Mouse (Mus musculus) G1E (cell line): ENCODE results near the gene Btbd7. TPM values are rescaled to one million over a fixed set of nuclear protein-coding genes. Genes with fewer than 3 reads are reported as not detected.

ENCODE experiments used
- ATAC-seq: 2 replicates; pipeline ENCODE4 v1.8.0; 2016; ENCODE audit warnings: mild to moderate bottlenecking; ENCODE audit not compliant: insufficient number of reproducible peaks, poor library complexity, low FRiP score, severe bottlenecking; ENCODE audit errors: extremely low read depth
- DNase-seq: peaks from one replicate; pipeline ENCODE4 v3.0.0; 2012; ENCODE audit warnings: low spot score
- H3K27me3 ChIP-seq: 2 replicates; pipeline ENCODE4 v1.6.1; 2012; ENCODE audit warnings: mild to moderate bottlenecking, low read length, inconsistent platforms; ENCODE audit not compliant: insufficient read depth
- H3K36me3 ChIP-seq: replicated peaks from 2 replicates; pipeline ENCODE3; 2012; ENCODE audit warnings: mild to moderate bottlenecking, inconsistent platforms
- H3K4me1 ChIP-seq: 2 replicates; pipeline ENCODE4 v1.6.1; 2012; ENCODE audit warnings: low read depth, low read length, inconsistent platforms, mixed read lengths; ENCODE audit not compliant: insufficient read depth
- H3K4me3 ChIP-seq: 2 replicates; pipeline ENCODE4 v1.5.1; 2012; ENCODE audit warnings: low read depth, mild to moderate bottlenecking, inconsistent platforms, low read length, moderate library complexity, mixed read lengths
- H3K9me3 ChIP-seq: replicated peaks from 2 replicates; pipeline ENCODE4 v1.6.1; 2012; ENCODE audit warnings: inconsistent platforms
- CTCF ChIP-seq: IDR thresholded peaks from 2 replicates; pipeline ENCODE4 v1.5.1; 2012; ENCODE audit warnings: low read depth, low read length, inconsistent platforms, mixed read lengths
- GATA1 ChIP-seq: IDR thresholded peaks from 2 replicates; pipeline ENCODE4 v1.6.1; 2012; ENCODE audit warnings: borderline replicate concordance, low read length, inconsistent platforms, mixed read lengths
- GATA2 ChIP-seq: IDR thresholded peaks from 2 replicates; pipeline ENCODE4 v1.6.1; 2012; ENCODE audit warnings: low read depth, low read length, inconsistent platforms, borderline replicate concordance
- POLR2AphosphoS5 ChIP-seq: IDR thresholded peaks from 2 replicates; pipeline ENCODE4 v1.6.1; 2012; ENCODE audit warnings: low read depth, low read length, inconsistent platforms; ENCODE audit not compliant: insufficient replicate concordance
- TAL1 ChIP-seq: conservative IDR thresholded peaks from 2 replicates; pipeline ENCODE4 v1.6.1; 2012; ENCODE audit warnings: low read depth, low read length, inconsistent platforms, mixed read lengths
- polyA plus RNA-seq: library from polyadenylated mRNA; stranded (reverse); fragments of >175 nt; gene quantifications from 2 replicates; pipeline ENCODE4 v1.2.3, GENCODE M21; 2012
- total RNA-seq, 2 experiments: library from RNA; stranded (forward) in 1 of 2; stranded (reverse) in 1 of 2; fragments of 200-1000 nt in 1 of 2; fragments of >200 nt in 1 of 2; fragmentation: Nextera tagmentation in 1 of 2; gene quantifications; 2 replicates each; pipeline ENCODE4 v1.2.3; 2014 to 2017

Btbd7 gene
- total and polyA plus RNA-seq, 3 experiments, result 3.4 to 55.8 (median 39.9) TPM

- Histone ChIP-seq H3K36me3 (peaks cover 52% of the 10 kb centered on the region), H3K4me3 (no peak overlapping the region), H3K9me3 (no peaks in the 10 kb centered on the region), H3K27me3 (no peaks in the 10 kb centered on the region), H3K4me1 (peaks cover 9% of the 10 kb centered on the region)
- no peak for TF ChIP-seq TAL1
- no peak for TF ChIP-seq POLR2AphosphoS5
- DNase-seq, result no peak
- peak; percentile 90 for ATAC-seq
Observed at GRCm38 (mm10) chr12:102799528-102799927, 78.7 kb downstream of the Btbd7 start.

- H3K27me3 ChIP-seq, result no peaks in the 10 kb centered on the region
- no peaks in the 10 kb centered on the region for H3K4me1 ChIP-seq
- H3K9me3 ChIP-seq, result no peaks in the 10 kb centered on the region
- peaks cover 85% of the 10 kb centered on the region for H3K36me3 ChIP-seq
- no peak overlapping the region for H3K4me3 ChIP-seq
- TF ChIP-seq CTCF (no peak), GATA1 (no peak), TAL1 (no peak), POLR2AphosphoS5 (no peak), GATA2 (no peak)
- DNase-seq, result no peak
- ATAC-seq, result no peak
Observed at GRCm38 (mm10) chr12:102787927-102788326, 90.3 kb downstream of the Btbd7 start.

GRCm38 (mm10) chr12:102785593-102785985, 92.7 kb downstream of the Btbd7 start:
- no peak for DNase-seq
- Histone ChIP-seq H3K9me3 (no peaks in the 10 kb centered on the region), H3K27me3 (no peaks in the 10 kb centered on the region), H3K36me3 (peaks cover 81% of the 10 kb centered on the region), H3K4me3 (no peak overlapping the region), H3K4me1 (no peaks in the 10 kb centered on the region)
- TF ChIP-seq TAL1 (no peak), CTCF (no peak), GATA2 (no peak), GATA1 (no peak), POLR2AphosphoS5 (no peak)
- no peak for ATAC-seq

GRCm38 (mm10) chr12:102784899-102785592, 93.2 kb downstream of the Btbd7 start:
- DNase-seq (no peak), ATAC-seq (no peak)
- Histone ChIP-seq H3K36me3 (peaks cover 79% of the 10 kb centered on the region), H3K9me3 (no peaks in the 10 kb centered on the region), H3K4me3 (no peak overlapping the region), H3K27me3 (no peaks in the 10 kb centered on the region), H3K4me1 (no peaks in the 10 kb centered on the region)
- no peak for TF ChIP-seq TAL1
- TF ChIP-seq CTCF, result no peak
- TF ChIP-seq GATA2, result no peak
- TF ChIP-seq POLR2AphosphoS5, result no peak
- TF ChIP-seq GATA1, result no peak

GRCm38 (mm10) chr12:102782841-102783240, 95.4 kb downstream of the Btbd7 start:
- no peak for ATAC-seq
- no peaks in the 10 kb centered on the region for H3K9me3 ChIP-seq
- H3K4me1 ChIP-seq, result no peaks in the 10 kb centered on the region; the same call in 1 of the 2 replicates
- H3K36me3 ChIP-seq, result peaks cover 86% of the 10 kb centered on the region
- no peaks in the 10 kb centered on the region for H3K27me3 ChIP-seq
- DNase-seq, result no peak
- TF ChIP-seq GATA2 (no peak), CTCF (no peak), GATA1 (no peak), TAL1 (no peak), POLR2AphosphoS5 (no peak)
- H3K4me3 ChIP-seq, result no peak overlapping the region

GRCm38 (mm10) chr12:102779452-102779851, 98.8 kb downstream of the Btbd7 start:
- ATAC-seq (0 out of 2 replicates have a peak, but pooled peaks have one; percentile 15), DNase-seq (no peak)
- H3K4me3 ChIP-seq, result no peak overlapping the region
- TF ChIP-seq GATA1 (no peak), CTCF (no peak), GATA2 (no peak), TAL1 (no peak), POLR2AphosphoS5 (no peak)
- no peaks in the 10 kb centered on the region for H3K27me3 ChIP-seq
- peaks cover 2% of the 10 kb centered on the region; the same call in 1 of the 2 replicates for H3K4me1 ChIP-seq
- H3K36me3 ChIP-seq, result peaks cover 91% of the 10 kb centered on the region
- H3K9me3 ChIP-seq, result no peaks in the 10 kb centered on the region
